Mouse (Mus musculus) liver, adult 2 months (tissue): ENCODE data around the gene Yaf2. TPM values are rescaled to one million over a fixed set of nuclear protein-coding genes. Genes with fewer than 3 reads are reported as not detected.
"Not testable (repeated sequence)": the region's sequence is repeated elsewhere in the genome, so short reads cannot be mapped to it uniquely, and the experiment has no call there.

ENCODE experiments used
- DNase-seq: peaks from one replicate; pipeline ENCODE4 v3.0.0-alpha.2; 2011; ENCODE audit warnings: low read depth, low spot score; ENCODE audit errors: extremely low read depth
- H3K27ac ChIP-seq: fragments of 200-500 bp; replicated peaks from 2 replicates; pipeline ENCODE4 v1.5.1; 2012; ENCODE audit warnings: low read depth, mild to moderate bottlenecking, control low read depth, inconsistent platforms, low read length; ENCODE audit not compliant: insufficient read depth
- H3K27me3 ChIP-seq: fragments of 200-500 bp; 2 replicates; pipeline ENCODE4 v1.6.1; 2012; ENCODE audit warnings: mild to moderate bottlenecking, moderate library complexity, low read length, inconsistent platforms; ENCODE audit not compliant: control insufficient read depth, insufficient read depth
- H3K36me3 ChIP-seq: fragments of 200-500 bp; 2 replicates; pipeline ENCODE4 v1.6.1; 2012; ENCODE audit warnings: low read length, inconsistent platforms; ENCODE audit not compliant: control insufficient read depth, insufficient read depth
- H3K4me1 ChIP-seq: fragments of 200-500 bp; 2 replicates; pipeline ENCODE4 v1.6.1; 2011; ENCODE audit warnings: low read length; ENCODE audit not compliant: control insufficient read depth, insufficient read depth
- H3K4me3 ChIP-seq: fragments of 200-500 bp; 2 replicates; pipeline ENCODE4 v1.5.1; 2011; ENCODE audit warnings: low read depth, mild to moderate bottlenecking, control low read depth, low read length, moderate library complexity; ENCODE audit not compliant: insufficient read depth
- H3K79me2 ChIP-seq: fragments of 200-500 bp; 2 replicates; pipeline ENCODE4 v1.6.1; 2012; ENCODE audit warnings: inconsistent platforms, mild to moderate bottlenecking, low read length, moderate library complexity; ENCODE audit not compliant: control insufficient read depth, insufficient read depth
- H3K9ac ChIP-seq: fragments of 200-500 bp; 2 replicates; pipeline ENCODE4 v1.6.1; 2012; ENCODE audit warnings: low read depth, mild to moderate bottlenecking, control low read depth, inconsistent platforms, low read length
- CTCF ChIP-seq: fragments of 200-500 bp; IDR thresholded peaks from 2 replicates; pipeline ENCODE4 v1.5.1; 2011; ENCODE audit warnings: low read depth, low read length, control low read depth
- POLR2A ChIP-seq: fragments of 200-500 bp; IDR thresholded peaks from 2 replicates; pipeline ENCODE4 v1.6.1; 2011; ENCODE audit warnings: low read length, control low read depth; ENCODE audit not compliant: insufficient read depth; ENCODE audit errors: extremely low read depth
- WGBS: fragments of 180-500 bp; shearing (Covaris S2); methylation state at CpG from one replicate; pipeline ENCODE4 v1.1.7; 2018; 5-methylcytosine and 5-hydroxymethylcytosine counted together
- polyA plus RNA-seq: library from polyadenylated mRNA; depleted of rRNA; stranded (reverse); fragments of >200 nt; gene quantifications from 2 replicates; pipeline ENCODE4 v1.2.3, GENCODE M21; 2012; rRNA removed
- total RNA-seq: library from RNA; depleted of rRNA; stranded (reverse); fragments of >200 nt; gene quantifications from 2 replicates; pipeline ENCODE4 v1.2.3, GENCODE M21; 2014; rRNA removed

The Yaf2 gene
- total RNA-seq, result 14.8 and 16.6 TPM in 2 replicates
- 14.2 and 15.6 TPM in 2 replicates for polyA plus RNA-seq

DNA sequence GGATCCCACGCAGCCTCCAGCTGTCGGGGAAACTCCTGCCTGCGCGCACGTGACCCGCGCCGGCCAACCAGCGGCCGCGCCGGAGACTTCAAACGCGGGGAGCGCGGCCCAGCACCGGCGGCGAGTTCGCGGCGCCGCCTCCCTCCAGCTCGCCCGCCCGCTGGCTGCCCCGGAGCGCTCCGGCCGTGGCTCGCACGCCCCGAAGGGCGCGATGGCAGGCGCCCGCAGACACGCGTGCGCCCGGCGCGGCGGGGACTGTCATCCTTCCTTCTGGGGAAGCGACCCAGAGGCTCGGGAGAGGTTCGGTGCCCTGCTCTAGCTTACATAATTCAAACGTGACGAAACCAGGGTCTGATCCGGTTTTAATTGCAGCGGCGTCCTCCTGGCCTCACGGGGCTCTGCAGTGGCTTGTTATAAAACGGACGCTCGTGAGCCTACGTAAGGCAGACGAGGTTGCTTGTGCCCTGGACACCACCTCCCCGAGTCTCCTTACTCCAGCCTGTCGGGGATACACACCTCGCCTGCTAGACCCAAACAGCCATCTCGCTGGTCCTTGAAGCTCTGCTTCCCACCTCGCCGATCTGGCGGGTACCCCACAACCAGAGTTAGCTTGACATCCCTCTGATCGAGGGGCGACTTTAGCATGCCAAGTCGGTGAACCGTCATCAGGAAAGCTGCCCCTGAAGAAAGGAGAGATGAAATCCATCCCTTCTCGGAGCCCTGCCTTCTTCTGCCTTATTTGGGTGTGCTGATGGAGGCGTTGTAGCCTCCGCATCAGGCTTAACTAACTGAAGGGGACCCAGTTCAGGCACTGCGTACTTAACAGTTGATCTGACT lies at the start of gene Yaf2:
Gene Yaf2, minus strand, starts transcription at position 11 of the 837 bp plus-strand sequence.
- TF ChIP-seq CTCF (no peak), POLR2A (no peak)
- H3K36me3 ChIP-seq, result no peaks in the 10 kb centered on the region
- H3K4me3 ChIP-seq, result peak within 1 kb of the TSS; percentile 82
- no peaks in the 10 kb centered on the region for H3K27me3 ChIP-seq
- no peaks in the 10 kb centered on the region for H3K4me1 ChIP-seq
- WGBS, result under 1% methylated on average over 73 of the region's 73 CpGs
- H3K27ac ChIP-seq, result peak within 1 kb of the TSS; percentile 72
- peak; percentile 64 for DNase-seq
- H3K79me2 ChIP-seq, result peaks cover 14% of the 10 kb centered on the region; the same call in 1 of the 2 replicates
- H3K9ac ChIP-seq, result peak within 1 kb of the TSS; percentile 81

DNA sequence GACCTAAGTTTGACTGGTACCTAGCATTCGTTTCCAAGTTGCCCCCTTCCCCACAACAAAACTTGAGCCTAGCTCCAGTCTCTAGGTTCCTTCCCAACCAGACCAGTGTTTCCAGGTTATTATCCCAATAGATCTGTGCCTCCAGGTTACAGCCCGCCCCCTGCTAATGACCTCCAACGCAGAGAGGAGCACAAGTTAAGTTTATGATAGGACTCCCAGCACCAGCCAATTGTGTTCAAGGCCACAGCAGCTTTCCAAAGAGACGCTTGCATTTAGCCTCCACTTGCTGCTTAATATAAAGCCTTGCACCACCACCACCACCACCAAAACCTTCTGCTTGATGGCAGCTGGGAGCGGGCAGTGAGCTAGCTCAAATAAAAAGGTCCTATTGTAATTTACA lies 44.6 kb upstream of the Yaf2 start:
- no peak overlapping the region for H3K27ac ChIP-seq
- 59% methylated on average over 5 of the region's 5 CpGs for WGBS
- no peak for DNase-seq
- H3K36me3 ChIP-seq, result peaks cover 4% of the 10 kb centered on the region
- TF ChIP-seq POLR2A (no peak), CTCF (no peak)
- H3K27me3 ChIP-seq, result no peaks in the 10 kb centered on the region
- 0 out of 2 replicates have a peak, but pooled peaks cover 3% of the 10 kb centered on the region for H3K4me1 ChIP-seq
- H3K79me2 ChIP-seq, result no peaks in the 10 kb centered on the region
- no peak overlapping the region for H3K4me3 ChIP-seq
- H3K9ac ChIP-seq, result no peak overlapping the region

DNA sequence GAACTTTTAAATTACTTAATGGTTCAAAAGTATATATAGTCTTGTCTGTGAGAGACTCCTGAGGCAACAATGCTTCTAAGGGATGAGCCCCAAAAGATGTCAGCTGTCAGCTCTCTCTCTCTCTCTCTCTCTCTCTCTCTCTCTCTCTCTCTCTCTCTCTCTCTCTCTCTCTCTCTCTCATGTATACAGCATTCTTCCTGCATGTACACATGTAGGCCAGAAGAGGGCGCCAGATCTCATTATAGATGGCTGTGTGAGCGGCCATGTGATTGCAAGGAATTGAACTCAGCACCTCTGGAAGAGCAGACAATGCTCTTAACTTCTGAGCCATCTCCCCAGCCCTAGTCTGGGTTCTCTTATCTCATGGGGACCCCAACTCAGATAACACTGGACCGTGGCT lies 42.4 kb upstream of the Yaf2 start:
- H3K4me3 ChIP-seq, result no peak overlapping the region
- peak; percentile 52 for TF ChIP-seq CTCF
- no peak for TF ChIP-seq POLR2A
- peak; percentile 37 for DNase-seq
- H3K4me1 ChIP-seq, result 0 out of 2 replicates have a peak, but pooled peaks cover under 1% of the 10 kb centered on the region
- 67% methylated on average over 3 of the region's 3 CpGs for WGBS
- H3K27ac ChIP-seq, result no peak overlapping the region
- H3K9ac ChIP-seq, result no peak overlapping the region
- no peaks in the 10 kb centered on the region for H3K79me2 ChIP-seq
- no peaks in the 10 kb centered on the region for H3K36me3 ChIP-seq
- H3K27me3 ChIP-seq, result no peaks in the 10 kb centered on the region

DNA sequence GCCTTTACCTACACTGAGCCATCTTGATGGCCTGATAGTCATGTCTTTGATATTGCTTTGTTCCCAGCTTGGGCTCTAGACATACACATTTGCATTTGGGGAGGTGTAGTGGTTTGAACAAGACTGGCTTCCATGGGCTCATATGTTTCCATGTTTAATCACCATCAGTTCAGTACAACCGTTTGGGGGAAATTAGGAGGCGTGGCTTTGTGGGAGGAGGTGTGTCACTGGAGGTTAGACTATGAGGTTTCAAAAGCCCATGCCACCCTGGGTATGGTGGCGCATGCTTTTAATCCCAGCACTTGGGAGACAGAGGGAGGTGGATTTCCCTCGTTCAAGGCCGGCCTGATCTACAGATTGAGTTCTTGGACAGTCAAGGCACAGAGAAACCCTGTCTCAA lies 39.0 kb upstream of the Yaf2 start:
- Histone ChIP-seq H3K4me1 (no peaks in the 10 kb centered on the region), H3K79me2 (no peaks in the 10 kb centered on the region), H3K27me3 (no peaks in the 10 kb centered on the region), H3K9ac (no peak overlapping the region), H3K36me3 (no peaks in the 10 kb centered on the region), H3K27ac (no peak overlapping the region), H3K4me3 (no peak overlapping the region)
- WGBS, result 93% methylated on average over 5 of the region's 5 CpGs
- no peak for DNase-seq
- no peak for TF ChIP-seq POLR2A
- TF ChIP-seq CTCF, result no peak

DNA sequence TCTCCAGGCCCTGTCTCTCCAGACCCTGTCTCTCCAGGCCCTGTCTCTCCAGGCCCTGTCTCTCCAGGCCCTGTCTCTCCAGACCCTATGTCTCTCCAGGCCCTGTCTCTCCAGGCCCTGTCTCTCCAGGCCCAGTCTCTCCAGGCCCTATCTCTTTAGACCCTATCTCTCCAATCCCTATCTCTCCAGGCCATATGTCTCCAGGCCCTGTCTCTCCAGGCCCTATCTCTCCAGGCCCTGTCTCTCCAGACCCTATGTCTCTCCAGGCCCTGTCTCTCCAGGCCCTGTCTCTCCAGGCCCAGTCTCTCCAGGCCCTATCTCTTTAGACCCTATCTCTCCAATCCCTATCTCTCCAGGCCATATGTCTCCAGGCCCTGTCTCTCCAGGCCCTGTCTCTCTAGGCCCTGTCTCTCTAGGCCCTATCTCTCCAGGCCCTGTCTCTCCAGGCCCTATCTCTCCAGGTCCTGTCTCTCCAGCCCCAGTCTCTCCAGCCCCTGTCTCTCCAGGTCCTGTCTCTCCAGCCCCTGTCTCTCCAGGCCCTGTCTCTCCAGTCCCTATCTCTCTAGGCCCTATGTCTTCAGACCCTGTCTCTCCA lies 35.9 kb upstream of the Yaf2 start:
- H3K27ac ChIP-seq, H3K27me3 ChIP-seq, H3K79me2 ChIP-seq, DNase-seq, H3K36me3 ChIP-seq, H3K4me3 ChIP-seq, H3K4me1 ChIP-seq, H3K9ac ChIP-seq: not testable (repeated sequence)

DNA sequence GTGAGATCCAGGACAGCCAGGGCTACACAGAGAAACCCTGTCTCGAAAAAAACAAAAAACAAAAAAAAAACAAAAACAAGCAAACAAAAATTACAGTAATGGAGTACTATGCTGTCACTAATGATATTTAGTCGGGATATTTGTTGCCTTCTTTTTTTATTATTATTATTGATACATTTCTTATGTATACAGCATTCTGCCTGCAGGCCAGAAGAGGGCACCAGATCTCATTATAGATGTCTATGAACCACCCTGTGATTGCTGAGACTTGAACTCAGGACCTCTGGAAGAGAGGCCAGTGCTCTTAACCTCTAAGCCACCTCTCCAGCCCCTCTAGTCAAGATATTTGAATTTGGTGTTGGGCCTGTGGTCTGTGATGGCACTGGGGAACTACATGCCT lies 35.1 kb upstream of the Yaf2 start:
- Histone ChIP-seq H3K36me3 (no peaks in the 10 kb centered on the region), H3K9ac (no peak overlapping the region), H3K79me2 (no peaks in the 10 kb centered on the region), H3K4me3 (no peak overlapping the region), H3K27ac (no peak overlapping the region), H3K4me1 (no peaks in the 10 kb centered on the region), H3K27me3 (no peaks in the 10 kb centered on the region)
- DNase-seq, result no peak
- WGBS, result 84% methylated on average over 2 of the region's 2 CpGs
- TF ChIP-seq POLR2A (no peak), CTCF (no peak)
